Mouse (Mus musculus): ENCODE results near the gene Tbl1x.

- TF ChIP-seq POLR2A (IDR thresholded peaks at IDR 0.05; ENCODE audit: low read depth, low read length): no peak
- no peak for TF ChIP-seq CTCF (conservative IDR thresholded peaks at IDR 0.05; ENCODE audit: insufficient read depth, insufficient read length, low read depth, low read length)
Measured at GRCm38 (mm10) chrX:77518929-77519328, 8.1 kb downstream of the Tbl1x start.
